Comparison of ENCODE assay signal across 17 mouse cellular contexts in the genomic region with DNA sequence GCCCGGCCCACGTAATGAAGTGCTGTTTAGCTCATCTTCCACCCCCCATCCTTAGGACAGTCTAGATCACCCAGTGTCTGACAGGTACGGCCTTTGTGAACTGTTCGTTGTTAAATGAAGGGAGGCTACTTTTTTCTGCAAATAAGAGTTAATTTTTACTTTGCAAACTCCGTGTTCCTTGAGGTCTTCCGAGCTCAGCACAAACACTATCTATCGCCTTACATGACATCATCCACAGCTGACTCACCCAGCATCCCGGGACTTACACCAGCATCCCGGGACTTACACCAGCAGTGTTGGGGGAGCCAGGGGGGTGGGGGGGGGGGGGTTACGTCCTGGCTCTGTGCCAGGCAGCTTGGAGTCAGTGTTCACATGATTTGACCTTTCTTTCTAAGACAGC.
DNase-seq lines count a peak whose midpoint lies in the region; ATAC-seq and TF ChIP-seq lines count a peak whose summit lies in the region.
"Had no signal": no experiment of that assay in that cellular context is flagged by ENCODE, and none has a peak within 500 bp of the region (broad histone marks: within the 10 kb centered on the region; RNA-seq: fewer than 3 reads in every experiment).

No protein-coding gene starts in this region.

- no peak for TF ChIP-seq CTCF in left cerebral cortex, adult 2 months (IDR thresholded peaks at IDR 0.05)
- TF ChIP-seq CTCF in stomach, postnatal 0 days (IDR thresholded peaks at IDR 0.05; ENCODE audit: low read depth): no peak

- peaks cover 2% of the 10 kb centered on the region; the same call in 1 of the 2 replicates for H3K9me3 ChIP-seq in heart, embryonic 13.5 days
- H3K9me3 ChIP-seq in stomach, postnatal 0 days (ENCODE audit: control insufficient read depth, low read length): no peaks in the 10 kb centered on the region
- H3K9me3 ChIP-seq: embryonic facial prominence, embryonic 13.5 days; liver, embryonic 15.5 days; midbrain, embryonic 13.5 days had no signal

- no peak for TF ChIP-seq EP300 in stomach, postnatal 0 days (optimal IDR thresholded peaks at IDR 0.05)

- ATAC-seq in heart, embryonic 13.5 days (ENCODE audit: extremely low read depth, insufficient number of reproducible peaks, low FRiP score, low TSS enrichment): peak; percentile 26; the same call in 1 of the 2 replicates
- peak; percentile 71 for ATAC-seq in stomach, postnatal 0 days (ENCODE audit: low FRiP score, low TSS enrichment)
- ATAC-seq: midbrain, embryonic 13.5 days had no signal

- H3K36me3 ChIP-seq in heart, embryonic 13.5 days: peaks cover 26% of the 10 kb centered on the region
- no peaks in the 10 kb centered on the region for H3K36me3 ChIP-seq in stomach, postnatal 0 days (ENCODE audit: control insufficient read depth, insufficient read depth, low read length)

- DNase-seq in heart, adult 8-10 months (ENCODE audit: low spot score): no peak
- no peak for DNase-seq in left cerebral cortex, adult 2 months (ENCODE audit: extremely low spot score in 1 of 2, low spot score in 2 of 2)
- no peak for DNase-seq in left cerebral cortex, adult 18-20 months (ENCODE audit: low spot score in 2 of 2)
- peak; percentile 71 for DNase-seq in brain, adult 2 months (ENCODE audit: low read depth, low spot score)
- DNase-seq in stomach, postnatal 0 days (ENCODE audit: low spot score): peak; percentile 51
- no peak for DNase-seq in urinary bladder, postnatal 10 days (ENCODE audit: low spot score)
- DNase-seq: cerebellum, adult 18-20 months; gastrocnemius, postnatal 25 days; kidney, postnatal 4 days; layer of hippocampus, postnatal 36 days; thymus, postnatal 36 days had no signal

- H3K4me3 ChIP-seq in heart, embryonic 13.5 days: no peak overlapping the region
- H3K4me3 ChIP-seq in left cerebral cortex, adult 2 months: no peak overlapping the region
- H3K4me3 ChIP-seq in stomach, postnatal 0 days (ENCODE audit: low read depth, low read length): no peak overlapping the region
- H3K4me3 ChIP-seq: embryonic facial prominence, embryonic 13.5 days; limb, embryonic 12.5 days; liver, embryonic 15.5 days; midbrain, embryonic 13.5 days had no signal

- no peaks in the 10 kb centered on the region for H3K27me3 ChIP-seq in heart, embryonic 13.5 days (replicated peaks)
- no peaks in the 10 kb centered on the region for H3K27me3 ChIP-seq in stomach, postnatal 0 days (ENCODE audit: control insufficient read depth, insufficient read depth, low read length)
- H3K27me3 ChIP-seq: embryonic facial prominence, embryonic 13.5 days; limb, embryonic 12.5 days; liver, embryonic 15.5 days; midbrain, embryonic 13.5 days had no signal

- WGBS in heart, embryonic 13.5 days: 45% methylated on average over 10 of the region's 10 CpGs
- WGBS in stomach, postnatal 0 days: 29% methylated on average over 10 of the region's 10 CpGs

- H3K27ac ChIP-seq in heart, embryonic 13.5 days (replicated peaks): 0 out of 2 replicates have a peak overlapping the region, but pooled peaks have one; percentile 67
- peak overlapping the region; percentile 17; the same call in 1 of the 2 replicates for H3K27ac ChIP-seq in left cerebral cortex, adult 2 months
- H3K27ac ChIP-seq in stomach, postnatal 0 days (replicated peaks): no peak overlapping the region; the same call in 1 of the 2 replicates
- H3K27ac ChIP-seq: embryonic facial prominence, embryonic 13.5 days; limb, embryonic 12.5 days; liver, embryonic 15.5 days; macrophage; midbrain, embryonic 13.5 days had no signal

- intact Hi-C loops in left cerebral cortex, adult 2 months (cut with DNase I): loop anchor here (5.0 kb wide), 1 partner anchor 140 kb away; no protein-coding TSS in a partner anchor

- peaks cover 83% of the 10 kb centered on the region for H3K4me1 ChIP-seq in heart, embryonic 13.5 days
- peaks cover 3% of the 10 kb centered on the region; the same call in 1 of the 2 replicates for H3K4me1 ChIP-seq in stomach, postnatal 0 days (replicated peaks; ENCODE audit: control insufficient read depth, insufficient read depth)

- H3K9ac ChIP-seq in heart, embryonic 13.5 days: peak overlapping the region; percentile 54; the same call in 1 of the 2 replicates
- no peak overlapping the region for H3K9ac ChIP-seq in stomach, postnatal 0 days (ENCODE audit: low read length)
- H3K9ac ChIP-seq: embryonic facial prominence, embryonic 13.5 days; limb, embryonic 12.5 days; liver, embryonic 15.5 days; midbrain, embryonic 13.5 days had no signal

- H3K4me2 ChIP-seq in heart, embryonic 13.5 days: 0 out of 2 replicates have a peak overlapping the region, but pooled peaks have one; percentile 1
- H3K4me2 ChIP-seq in stomach, postnatal 0 days (replicated peaks; ENCODE audit: low read depth): no peak overlapping the region
- H3K4me2 ChIP-seq: embryonic facial prominence, embryonic 13.5 days; limb, embryonic 12.5 days; liver, embryonic 15.5 days; midbrain, embryonic 13.5 days had no signal

Comparison
In these comparisons a context has a peak if more than half of its experiments do, and no peak if none do; other contexts are left out.
1. DNase-seq: peak in brain, adult 2 months (single experiment) and stomach, postnatal 0 days (single experiment); none in heart, adult 8-10 months (single experiment), left cerebral cortex, adult 2 months (0 of 2), left cerebral cortex, adult 18-20 months (0 of 2) and urinary bladder, postnatal 10 days (single experiment).